Mouse (Mus musculus) layer of hippocampus, adult 2 months (tissue): ENCODE measurements around the gene Cmya5. TPM values are rescaled to one million over a fixed set of nuclear protein-coding genes. Genes with fewer than 3 reads are reported as not detected.
A peak's percentile ranks its signal among the peaks of the same experiment; 100 is the strongest.

Experiments used
- DNase-seq, 2 experiments: peaks; one replicate each; pipeline ENCODE4 v3.0.0; 2022; ENCODE audit warnings: low spot score in 2 of 2
- H3K27ac ChIP-seq: fragments of 200-600 bp; 2 replicates; pipeline ENCODE4 v1.8.1; 2022
- H3K4me3 ChIP-seq: fragments of 200-600 bp; 2 replicates; pipeline ENCODE4 v1.8.1; 2022; ENCODE audit warnings: mild to moderate bottlenecking
- CTCF ChIP-seq: fragments of 200-600 bp; conservative IDR thresholded peaks from 2 replicates; pipeline ENCODE4 v1.8.1; 2022; ENCODE audit warnings: antibody characterized with exemption, mild to moderate bottlenecking, moderate library complexity
- total RNA-seq, 2 experiments: library from RNA; stranded (reverse); gene quantifications; 2 replicates each; pipeline ENCODE4 v1.2.3; 2021

Gene Cmya5
- total RNA-seq, 2 experiments from 2014 or later, result 3.4 to 3.5 TPM

DNA sequence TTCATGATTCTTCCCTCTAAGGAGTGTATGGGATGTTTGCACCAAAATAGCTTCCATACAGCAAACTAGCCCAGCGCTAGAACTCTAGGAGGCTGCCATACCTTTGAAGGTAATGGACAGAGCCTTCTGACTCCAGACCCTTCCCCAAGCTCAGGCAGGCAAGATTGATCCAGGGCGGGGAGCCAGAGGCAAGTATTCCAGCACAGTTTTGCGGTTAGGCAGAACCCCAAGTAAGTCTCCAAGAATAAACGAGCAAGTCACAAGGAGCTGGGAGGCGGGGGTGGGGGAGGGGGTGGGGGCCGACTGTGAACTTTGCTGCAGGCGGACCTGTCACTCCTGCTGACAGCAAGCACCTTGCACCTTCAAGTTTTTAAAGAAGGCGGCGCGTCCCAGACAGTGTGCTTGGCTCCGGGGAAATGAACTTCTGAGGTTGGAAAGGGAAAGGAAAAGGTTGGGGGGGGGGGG is 673 bp downstream of the Cmya5 start:
- H3K27ac ChIP-seq, result peak overlapping the region; percentile 88
- DNase-seq, result no peak
- no peak for TF ChIP-seq CTCF
- peak overlapping the region; percentile 72 for H3K4me3 ChIP-seq

- no peak overlapping the region for H3K4me3 ChIP-seq
- 0 out of 2 replicates have a peak overlapping the region, but pooled peaks have one; percentile 10 for H3K27ac ChIP-seq
- no peak for TF ChIP-seq CTCF
- no peak for DNase-seq
Observed at GRCm38 (mm10) chr13:93141184-93141583, 3.3 kb downstream of the Cmya5 start.

DNA sequence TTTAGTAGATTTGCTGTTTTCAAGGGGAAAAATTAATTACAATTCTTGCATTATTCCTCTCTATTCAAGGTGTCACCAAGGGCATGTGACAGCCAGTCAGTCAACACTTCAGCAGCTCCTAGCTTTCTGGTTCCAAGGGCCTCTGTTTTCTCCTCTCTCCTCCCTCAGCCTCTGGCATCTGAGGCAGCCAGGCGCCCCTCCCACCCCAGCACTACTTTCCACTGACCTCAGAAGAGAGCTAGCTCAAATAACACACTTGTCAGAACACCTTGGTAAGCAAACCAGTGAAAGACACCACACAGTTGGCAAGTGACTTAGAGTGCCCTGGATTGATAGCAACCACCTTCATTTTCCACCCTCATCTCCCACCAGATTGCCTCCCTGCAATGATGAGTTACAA is 6.5 kb downstream of the Cmya5 start:
- DNase-seq, result no peak
- peak overlapping the region; percentile 32; the same call in 1 of the 2 replicates for H3K27ac ChIP-seq
- no peak for TF ChIP-seq CTCF
- no peak overlapping the region for H3K4me3 ChIP-seq

DNA sequence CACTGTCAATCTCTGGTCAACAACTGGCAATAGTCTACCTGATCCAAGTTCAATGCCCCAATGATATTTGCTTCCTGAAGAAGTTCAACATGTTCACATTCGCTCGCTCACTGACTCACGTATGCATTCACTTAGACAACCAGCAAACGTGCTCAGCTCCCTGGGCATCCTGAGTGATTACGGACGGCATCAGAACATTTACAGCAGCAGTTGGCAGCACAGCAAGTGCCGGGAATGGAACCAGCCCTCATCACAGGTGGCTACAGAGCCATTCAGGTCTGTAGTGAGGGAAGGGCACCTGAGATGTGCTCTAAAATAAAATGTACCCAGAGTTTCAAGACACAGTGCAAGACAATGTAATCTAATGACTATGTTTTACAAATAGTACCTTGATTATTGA is 7.4 kb downstream of the Cmya5 start:
- no peak for TF ChIP-seq CTCF
- no peak for DNase-seq
- no peak overlapping the region for H3K4me3 ChIP-seq
- no peak overlapping the region for H3K27ac ChIP-seq

DNA sequence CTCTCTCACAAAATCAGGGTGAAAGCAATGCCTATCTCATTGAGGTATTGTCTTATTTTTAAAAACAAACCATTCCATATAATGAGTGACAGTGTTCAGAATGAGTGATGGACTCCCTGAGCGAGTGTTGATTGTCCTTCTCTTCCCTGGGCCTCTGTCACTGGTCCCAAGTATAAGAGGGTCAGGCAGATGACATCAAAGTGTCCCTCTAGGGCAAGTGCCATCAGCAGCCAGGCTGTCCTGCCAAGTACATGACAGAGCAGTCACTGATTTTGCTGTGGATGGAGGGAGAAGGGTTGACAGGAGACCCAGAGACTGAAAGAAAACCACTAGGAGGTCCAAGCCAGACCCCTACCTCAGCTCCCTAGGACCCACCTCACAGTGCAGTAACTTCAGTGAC is 8.3 kb downstream of the Cmya5 start:
- no peak overlapping the region for H3K4me3 ChIP-seq
- no peak overlapping the region for H3K27ac ChIP-seq
- TF ChIP-seq CTCF, result no peak
- no peak for DNase-seq

GRCm38 (mm10) chr13:93135501-93135900 is 9.0 kb downstream of the Cmya5 start:
- no peak for DNase-seq
- no peak overlapping the region for H3K4me3 ChIP-seq
- no peak for TF ChIP-seq CTCF
- no peak overlapping the region for H3K27ac ChIP-seq

DNA sequence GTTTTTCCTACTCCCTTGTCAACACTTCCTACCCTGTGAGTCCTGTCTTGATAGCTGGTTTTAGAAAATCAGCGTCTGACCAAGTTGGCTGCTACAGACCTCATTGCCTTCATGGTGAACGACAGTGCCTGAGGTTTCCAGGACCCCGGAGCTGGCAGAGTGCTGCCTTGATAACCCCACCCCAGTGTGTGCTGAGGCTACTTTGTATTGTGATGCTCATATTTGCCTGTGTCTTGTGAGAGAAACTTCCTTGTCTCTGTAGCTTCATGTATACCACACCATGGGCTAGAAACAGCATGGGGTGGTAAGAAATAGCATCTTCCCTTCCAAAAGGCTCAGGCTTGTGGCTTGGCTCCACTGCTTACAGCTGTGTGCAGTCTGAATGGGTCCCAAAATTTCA is 13.8 kb downstream of the Cmya5 start:
- Histone ChIP-seq H3K4me3 (no peak overlapping the region), H3K27ac (no peak overlapping the region)
- no peak for DNase-seq
- no peak for TF ChIP-seq CTCF

GRCm38 (mm10) chr13:93128961-93129360 is 15.6 kb downstream of the Cmya5 start:
- H3K4me3 ChIP-seq, result no peak overlapping the region
- no peak for TF ChIP-seq CTCF
- DNase-seq, result no peak
- peak overlapping the region; percentile 73 for H3K27ac ChIP-seq

GRCm38 (mm10) chr13:93128111-93128860 is 16.2 kb downstream of the Cmya5 start:
- Histone ChIP-seq H3K27ac (peak overlapping the region; percentile 73), H3K4me3 (no peak overlapping the region)
- DNase-seq, result no peak
- no peak for TF ChIP-seq CTCF

DNA sequence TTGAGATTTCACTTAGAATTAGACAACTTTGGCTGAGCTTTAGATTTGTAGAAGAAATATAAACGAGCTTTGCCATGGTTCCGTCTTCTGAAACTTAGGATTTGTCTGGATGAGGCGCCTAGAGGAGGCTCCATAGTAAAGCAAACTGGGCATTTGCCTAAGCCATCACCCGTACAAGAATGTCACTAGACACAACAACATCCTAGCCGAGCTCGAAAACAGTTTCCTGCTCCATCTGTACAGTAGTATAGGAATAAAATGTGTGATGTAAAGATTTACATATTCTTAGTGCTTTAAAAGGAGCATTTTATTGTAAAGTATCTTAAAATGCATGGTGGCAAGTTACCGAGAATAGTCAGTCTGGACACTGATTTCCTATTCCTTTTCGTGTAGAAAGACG is 22.2 kb downstream of the Cmya5 start:
- no peak overlapping the region for H3K27ac ChIP-seq
- no peak for TF ChIP-seq CTCF
- no peak for DNase-seq

GRCm38 (mm10) chr13:93117241-93117640 is 27.3 kb downstream of the Cmya5 start:
- Histone ChIP-seq H3K27ac (no peak overlapping the region), H3K4me3 (no peak overlapping the region)
- no peak for TF ChIP-seq CTCF
- no peak for DNase-seq

More for the DNA sequence above, 22.2 kb downstream of the Cmya5 start:
- no peak overlapping the region for H3K4me3 ChIP-seq

DNA sequence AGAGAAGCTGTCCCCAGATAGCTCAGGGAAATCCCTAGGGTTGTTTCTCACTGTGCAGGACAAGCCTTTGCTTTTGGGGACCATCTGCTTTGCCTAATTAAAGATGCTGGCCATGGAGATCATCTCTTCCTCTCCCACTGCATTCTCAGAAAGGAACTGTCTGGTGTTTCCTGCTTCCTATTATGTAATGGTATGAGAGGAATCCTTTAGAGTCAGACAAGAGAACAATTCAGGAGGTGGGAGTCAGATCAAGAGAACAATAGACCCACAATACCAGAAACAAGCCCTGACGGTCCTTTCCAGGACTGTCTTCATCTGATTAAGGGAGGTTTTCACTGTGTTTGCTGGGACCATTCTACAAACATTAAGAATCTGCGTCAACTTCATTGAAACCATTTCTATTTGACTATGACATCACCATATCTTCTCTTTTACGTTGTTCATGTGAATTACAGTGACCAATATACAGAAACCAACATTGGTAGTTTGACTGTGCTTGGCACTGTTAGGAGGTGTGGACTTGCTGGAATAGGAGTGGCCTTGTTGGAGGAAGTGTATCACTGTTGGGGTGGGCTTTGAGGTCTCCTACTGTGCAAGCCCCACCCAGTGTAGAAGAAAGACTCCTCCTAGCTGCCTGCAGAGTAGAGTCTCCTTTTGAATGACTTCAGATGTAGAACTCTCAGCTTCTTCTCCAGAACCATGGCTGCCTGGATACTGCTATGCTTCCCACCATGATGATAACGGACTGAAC is 42.0 kb downstream of the Cmya5 start:
- H3K4me3 ChIP-seq, result no peak overlapping the region
- DNase-seq, result no peak
- no peak overlapping the region for H3K27ac ChIP-seq
- no peak for TF ChIP-seq CTCF

GRCm38 (mm10) chr13:93098596-93098995 is 45.9 kb downstream of the Cmya5 start:
- TF ChIP-seq CTCF, result no peak
- Histone ChIP-seq H3K27ac (no peak overlapping the region), H3K4me3 (no peak overlapping the region)
- DNase-seq, result no peak
